ENCODE assay signal across 12 mouse cellular contexts in the genomic region with DNA sequence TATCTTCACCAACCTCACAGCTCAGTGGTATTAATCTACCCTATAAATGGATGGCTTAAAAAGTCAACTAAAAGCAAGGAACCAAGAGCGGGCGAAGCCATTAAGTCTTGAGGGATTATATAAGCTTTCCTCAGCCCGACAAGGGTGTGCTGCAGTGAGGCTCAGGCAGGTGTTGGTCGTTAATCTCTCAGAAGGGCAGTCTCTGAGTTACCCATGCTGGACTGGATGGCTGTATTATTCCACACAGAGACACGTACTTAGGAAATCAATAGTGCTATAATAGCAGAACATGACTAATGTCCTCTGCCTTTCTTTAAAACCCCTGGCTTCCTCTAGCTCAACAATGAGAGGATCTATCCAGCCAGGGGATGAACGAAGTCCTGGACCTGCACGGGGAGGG.
"Had no signal": no experiment of that assay in that cellular context is flagged by ENCODE, and none has a peak within 500 bp of the region (broad histone marks: within the 10 kb centered on the region; RNA-seq: fewer than 3 reads in every experiment).

No protein-coding gene starts in this region.

- H3K9ac ChIP-seq: kidney, embryonic 15.5 days; limb, embryonic 13.5 days; liver, embryonic 14.5 days; midbrain, embryonic 12.5 days; neural tube, embryonic 15.5 days had no signal

- H3K4me3 ChIP-seq: kidney, embryonic 15.5 days; limb, embryonic 13.5 days; midbrain, embryonic 12.5 days; neural tube, embryonic 15.5 days had no signal

- H3K4me1 ChIP-seq: kidney, embryonic 15.5 days; limb, embryonic 13.5 days; midbrain, embryonic 12.5 days; neural tube, embryonic 15.5 days had no signal

- H3K27me3 ChIP-seq: kidney, embryonic 15.5 days; limb, embryonic 13.5 days; midbrain, embryonic 12.5 days; neural tube, embryonic 15.5 days had no signal

- ATAC-seq: midbrain, embryonic 16.5 days had no signal

- H3K36me3 ChIP-seq: neural tube, embryonic 15.5 days had no signal

- DNase-seq: kidney, adult 18-20 months; kidney, postnatal 14 days; left cerebral cortex, postnatal 4 days; lung, adult 18-20 months; thymus, postnatal 4 days had no signal

- H3K4me2 ChIP-seq: kidney, embryonic 15.5 days; limb, embryonic 13.5 days; midbrain, embryonic 12.5 days; neural tube, embryonic 15.5 days had no signal

- H3K9me3 ChIP-seq: kidney, embryonic 15.5 days; limb, embryonic 13.5 days; midbrain, embryonic 12.5 days; neural tube, embryonic 15.5 days had no signal

- H3K27ac ChIP-seq: kidney, embryonic 15.5 days; limb, embryonic 13.5 days; liver, embryonic 14.5 days; midbrain, embryonic 12.5 days; neural tube, embryonic 15.5 days; stomach, postnatal 0 days had no signal
